In the genomic region with DNA sequence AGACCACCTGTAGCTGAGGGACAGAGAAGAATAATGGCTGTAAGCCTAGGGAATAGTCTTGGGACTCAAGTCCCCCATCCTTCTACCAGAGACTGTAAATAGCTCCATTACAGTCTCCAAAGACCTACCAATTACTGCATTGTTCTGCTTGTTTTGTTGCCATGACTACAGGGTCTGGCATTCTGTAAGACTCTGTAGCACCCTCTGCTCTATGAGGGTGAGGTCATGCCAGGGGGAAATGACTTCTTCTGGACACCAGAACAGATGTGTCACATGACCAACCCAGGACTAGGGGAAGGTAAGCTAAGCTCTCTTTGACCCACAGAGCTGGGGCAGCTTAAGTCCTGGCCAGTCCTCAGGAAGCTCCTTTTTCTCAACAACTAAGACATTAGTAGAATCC, we compare ENCODE assay signal across 31 mouse cellular contexts.
DNase-seq lines count a peak whose midpoint lies in the region; ATAC-seq and TF ChIP-seq lines count a peak whose summit lies in the region.
"Had no signal": no experiment of that assay in that cellular context is flagged by ENCODE, and none has a peak within 500 bp of the region (broad histone marks: within the 10 kb centered on the region; RNA-seq: fewer than 3 reads in every experiment).

No protein-coding gene starts in this region.

- DNase-seq in embryo, embryonic 10.5 days (ENCODE audit: low spot score) = peak; percentile 7
- no peak for DNase-seq in embryo, embryonic 10 days (ENCODE audit: low spot score)
- peak; percentile 29 for DNase-seq in hindbrain, postnatal 0 days (ENCODE audit: low spot score)
- DNase-seq in forelimb bud, embryonic 11.5 days (ENCODE audit: low read depth, low spot score) = peak; percentile 4
- no peak for DNase-seq in gastrocnemius, postnatal 4 days (ENCODE audit: low spot score in 2 of 2)
- DNase-seq in cerebellum, adult 11-12 months = no peak
- DNase-seq: adrenal gland, postnatal 25 days; cerebellum, adult 9-11 months; gastrocnemius, postnatal 25 days; heart, adult 2 months; kidney, adult 2 months; kidney, postnatal 36 days; lung, embryonic 14.5 days; lung, postnatal 14 days; spleen, adult 18-20 months; thymus, postnatal 14 days had no signal

- H3K4me1 ChIP-seq in hindbrain, postnatal 0 days (ENCODE audit: insufficient read depth, low read length) = no peaks in the 10 kb centered on the region
- peaks cover 7% of the 10 kb centered on the region for H3K4me1 ChIP-seq in hindbrain, embryonic 13.5 days (replicated peaks)
- H3K4me1 ChIP-seq in intestine, embryonic 16.5 days (ENCODE audit: control insufficient read depth, insufficient read depth, low read length) = no peaks in the 10 kb centered on the region
- H3K4me1 ChIP-seq: heart, embryonic 12.5 days; hindbrain, embryonic 15.5 days; limb, embryonic 12.5 days; liver, embryonic 15.5 days; midbrain, embryonic 10.5 days; neural tube, embryonic 12.5 days had no signal

- H3K27me3 ChIP-seq in hindbrain, postnatal 0 days (ENCODE audit: insufficient read depth, low read length) = no peaks in the 10 kb centered on the region
- H3K27me3 ChIP-seq in hindbrain, embryonic 13.5 days = no peaks in the 10 kb centered on the region
- no peaks in the 10 kb centered on the region for H3K27me3 ChIP-seq in intestine, embryonic 16.5 days (replicated peaks; ENCODE audit: control insufficient read depth, insufficient read depth, low read length)
- H3K27me3 ChIP-seq: CH12.LX; heart, embryonic 12.5 days; hindbrain, embryonic 15.5 days; limb, embryonic 12.5 days; liver, embryonic 15.5 days; neural tube, embryonic 12.5 days had no signal

- no peak overlapping the region for H3K4me2 ChIP-seq in hindbrain, postnatal 0 days (ENCODE audit: low read depth, low read length)
- H3K4me2 ChIP-seq in hindbrain, embryonic 13.5 days = no peak overlapping the region
- H3K4me2 ChIP-seq in intestine, embryonic 16.5 days (ENCODE audit: low read depth, low read length) = no peak overlapping the region
- H3K4me2 ChIP-seq: heart, embryonic 12.5 days; hindbrain, embryonic 15.5 days; limb, embryonic 12.5 days; liver, embryonic 15.5 days; lung, embryonic 14.5 days; neural tube, embryonic 12.5 days had no signal

- H3K9me3 ChIP-seq in hindbrain, postnatal 0 days (ENCODE audit: low read length) = no peaks in the 10 kb centered on the region
- H3K9me3 ChIP-seq in hindbrain, embryonic 13.5 days = no peaks in the 10 kb centered on the region
- no peaks in the 10 kb centered on the region for H3K9me3 ChIP-seq in intestine, embryonic 16.5 days (ENCODE audit: control insufficient read depth, low read length)
- H3K9me3 ChIP-seq: forebrain, embryonic 10.5 days; heart, embryonic 12.5 days; hindbrain, embryonic 15.5 days; limb, embryonic 12.5 days; liver, embryonic 15.5 days; midbrain, embryonic 10.5 days; neural tube, embryonic 12.5 days had no signal

- no peak overlapping the region for H3K4me3 ChIP-seq in hindbrain, postnatal 0 days (ENCODE audit: low read length)
- H3K4me3 ChIP-seq in hindbrain, embryonic 13.5 days = no peak overlapping the region
- H3K4me3 ChIP-seq in intestine, embryonic 16.5 days (ENCODE audit: low read length) = no peak overlapping the region
- H3K4me3 ChIP-seq: forebrain, embryonic 10.5 days; heart, adult 2 months; heart, embryonic 12.5 days; hindbrain, embryonic 15.5 days; layer of hippocampus, adult 2 months; left cerebral cortex, adult 2 months; limb, embryonic 12.5 days; liver, embryonic 15.5 days; midbrain, embryonic 10.5 days; myocyte; neural tube, embryonic 12.5 days had no signal

- H3K36me3 ChIP-seq in hindbrain, postnatal 0 days (ENCODE audit: insufficient read depth, low read length) = no peaks in the 10 kb centered on the region
- no peaks in the 10 kb centered on the region for H3K36me3 ChIP-seq in hindbrain, embryonic 13.5 days
- no peaks in the 10 kb centered on the region for H3K36me3 ChIP-seq in intestine, embryonic 16.5 days (ENCODE audit: control insufficient read depth, insufficient read depth, low read length)
- H3K36me3 ChIP-seq: forebrain, embryonic 10.5 days; G1E; heart, embryonic 12.5 days; hindbrain, embryonic 15.5 days; limb, embryonic 12.5 days; liver, embryonic 15.5 days; midbrain, embryonic 10.5 days; neural tube, embryonic 12.5 days had no signal

- H3K27ac ChIP-seq in hindbrain, postnatal 0 days = no peak overlapping the region
- H3K27ac ChIP-seq in hindbrain, embryonic 13.5 days = no peak overlapping the region
- H3K27ac ChIP-seq in intestine, embryonic 16.5 days (ENCODE audit: low read length) = no peak overlapping the region
- H3K27ac ChIP-seq: forebrain, embryonic 10.5 days; heart, adult 2 months; hindbrain, embryonic 15.5 days; layer of hippocampus, adult 2 months; left cerebral cortex, adult 2 months; limb, embryonic 12.5 days; liver, embryonic 15.5 days; midbrain, embryonic 10.5 days; neural tube, embryonic 12.5 days had no signal

- TF ChIP-seq CTCF in hindbrain, postnatal 0 days (IDR thresholded peaks at IDR 0.05; ENCODE audit: low read depth) = no peak

- ATAC-seq in hindbrain, postnatal 0 days = no peak
- no peak for ATAC-seq in hindbrain, embryonic 13.5 days (ENCODE audit: low FRiP score)
- no peak for ATAC-seq in intestine, embryonic 16.5 days
- ATAC-seq: midbrain, embryonic 16.5 days had no signal

- no peak overlapping the region for H3K9ac ChIP-seq in hindbrain, postnatal 0 days (replicated peaks; ENCODE audit: low read length)
- no peak overlapping the region for H3K9ac ChIP-seq in hindbrain, embryonic 13.5 days
- no peak overlapping the region for H3K9ac ChIP-seq in intestine, embryonic 16.5 days (ENCODE audit: low read depth, low read length)
- H3K9ac ChIP-seq: heart, embryonic 12.5 days; hindbrain, embryonic 15.5 days; limb, embryonic 12.5 days; liver, embryonic 15.5 days; lung, embryonic 14.5 days; neural tube, embryonic 12.5 days had no signal

Comparison
In these comparisons a context has a peak if more than half of its experiments do, and no peak if none do; other contexts are left out.
1. DNase-seq: peak in embryo, embryonic 10.5 days (single experiment), hindbrain, postnatal 0 days (single experiment) and forelimb bud, embryonic 11.5 days (single experiment); none in embryo, embryonic 10 days (single experiment), gastrocnemius, postnatal 4 days (0 of 2) and cerebellum, adult 11-12 months (single experiment).